Mouse (Mus musculus): Measurements from ENCODE around the gene Scd2.

GRCm38 (mm10) chr19:44310814-44311213 is 17.3 kb downstream of the Scd2 start:
- no peak for TF ChIP-seq CTCF (IDR thresholded peaks at IDR 0.05; ENCODE audit: low read depth)
- TF ChIP-seq EP300 (IDR thresholded peaks at IDR 0.05; ENCODE audit: low read depth) = no peak

All from liver, postnatal 0 days (tissue).